10 mouse cellular contexts compared by ENCODE assay signal in genomic region chr12:71578912-71579311, GRCm38 (mm10).
A peak's percentile ranks its signal among the peaks of the same experiment; 100 is the strongest.
DNase-seq lines count a peak whose midpoint lies in the region; ATAC-seq lines count a peak whose summit lies in the region.
"Had no signal": no experiment of that assay in that cellular context is flagged by ENCODE, and none has a peak within 500 bp of the region (broad histone marks: within the 10 kb centered on the region; RNA-seq: fewer than 3 reads in every experiment).

No protein-coding gene starts in this region.

- H3K27ac ChIP-seq in hindbrain, embryonic 12.5 days = peak overlapping the region; percentile 18; the same call in 1 of the 2 replicates

- H3K36me3 ChIP-seq in hindbrain, embryonic 12.5 days = no peaks in the 10 kb centered on the region

- no peaks in the 10 kb centered on the region for H3K27me3 ChIP-seq in hindbrain, embryonic 12.5 days

- no peaks in the 10 kb centered on the region for H3K9me3 ChIP-seq in hindbrain, embryonic 12.5 days (replicated peaks)

- 20% methylated on average over 11 of the region's 11 CpGs for WGBS in hindbrain, embryonic 12.5 days

- H3K9ac ChIP-seq in hindbrain, embryonic 12.5 days = no peak overlapping the region

- H3K4me1 ChIP-seq in hindbrain, embryonic 12.5 days = peaks cover 29% of the 10 kb centered on the region

- DNase-seq in embryo, embryonic 10 days (ENCODE audit: low spot score) = peak; percentile 37
- DNase-seq in embryo, embryonic 9.5 days (ENCODE audit: extremely low spot score) = no peak
- DNase-seq in adrenal gland, adult 2 months = peak; percentile 59
- DNase-seq in mesoderm, embryonic 11.5 days (ENCODE audit: low read depth, low spot score) = peak; percentile 58
- no peak for DNase-seq in layer of hippocampus, postnatal 25 days (ENCODE audit: extremely low spot score in 1 of 2, low spot score in 1 of 2)
- no peak for DNase-seq in cerebellum, postnatal 25 days
- DNase-seq: lung, postnatal 36 days had no signal

- H3K4me3 ChIP-seq in hindbrain, embryonic 12.5 days = no peak overlapping the region

- H3K4me2 ChIP-seq in hindbrain, embryonic 12.5 days (replicated peaks) = no peak overlapping the region

- ATAC-seq in hindbrain, embryonic 12.5 days (ENCODE audit: low FRiP score) = peak; percentile 86
- no peak for ATAC-seq in erythroblast, adult 5-6 weeks (replicated peaks; ENCODE audit: low FRiP score, poor library complexity, severe bottlenecking)
- ATAC-seq: inflammation-experienced regulatory T-cells, adult 6 months had no signal

Comparison
In these comparisons a context has a peak if more than half of its experiments do, and no peak if none do; other contexts are left out.
1. DNase-seq: peak in embryo, embryonic 10 days (single experiment), adrenal gland, adult 2 months (single experiment) and mesoderm, embryonic 11.5 days (single experiment); none in embryo, embryonic 9.5 days (single experiment), layer of hippocampus, postnatal 25 days (0 of 2) and cerebellum, postnatal 25 days (0 of 2).